Mouse (Mus musculus): ENCODE data around the gene Sox8.
A peak's percentile ranks its signal among the peaks of the same experiment; 100 is the strongest.

The Sox8 gene

GRCm38 (mm10) chr17:25570648-25571452 lies at the start of gene Sox8:
TSS of gene Sox8 (minus strand) at chr17:25570686.
- peak; percentile 96 for DNase-seq (ENCODE audit: low spot score)

- DNase-seq (ENCODE audit: low spot score) = no peak
Measured at GRCm38 (mm10) chr17:25618508-25619056, 48.1 kb upstream of the Sox8 start.

DNA sequence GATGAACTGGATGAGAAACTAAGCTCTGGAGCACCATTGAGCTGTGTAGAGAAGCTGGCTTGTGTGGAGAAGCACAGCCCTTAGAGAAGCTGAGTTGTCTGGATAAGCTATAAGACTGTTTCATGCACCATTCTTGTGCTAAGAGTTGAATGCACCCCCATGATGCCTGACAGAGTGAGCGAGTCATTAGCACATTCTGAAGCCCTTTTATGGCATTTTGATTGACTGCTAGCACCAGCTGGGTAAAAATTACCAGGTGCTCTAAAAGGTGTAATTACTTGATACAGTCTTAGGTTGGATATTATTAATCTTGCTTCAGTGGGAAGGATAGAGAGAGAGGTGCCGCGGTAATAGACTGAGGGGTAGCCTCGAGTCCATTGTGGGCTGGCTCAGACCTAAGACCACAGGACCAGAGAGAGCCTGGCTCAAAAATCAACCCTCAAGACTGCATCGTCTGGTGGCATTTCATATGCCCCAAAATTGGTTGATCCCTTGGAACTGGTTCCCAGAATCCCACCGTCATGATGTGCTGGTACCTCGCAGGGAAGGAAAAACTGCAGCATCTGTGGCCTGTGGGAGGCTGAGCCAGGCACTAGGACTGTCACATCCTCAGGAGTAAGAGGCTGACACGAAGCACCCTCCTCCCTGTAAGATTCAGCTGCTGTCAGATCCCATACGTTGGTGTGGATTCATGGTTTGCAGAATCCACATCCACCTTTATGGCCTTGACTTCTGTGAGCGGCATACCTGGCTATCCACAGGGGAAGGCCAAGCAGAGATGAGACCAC lies 44.4 kb upstream of the Sox8 start:
- no peak for DNase-seq (ENCODE audit: low spot score)

- DNase-seq (ENCODE audit: low spot score) = no peak
Measured at GRCm38 (mm10) chr17:25613323-25613722, 42.8 kb upstream of the Sox8 start.

- no peak for DNase-seq (ENCODE audit: low spot score)
Measured at GRCm38 (mm10) chr17:25612537-25612936, 42.1 kb upstream of the Sox8 start.

DNA sequence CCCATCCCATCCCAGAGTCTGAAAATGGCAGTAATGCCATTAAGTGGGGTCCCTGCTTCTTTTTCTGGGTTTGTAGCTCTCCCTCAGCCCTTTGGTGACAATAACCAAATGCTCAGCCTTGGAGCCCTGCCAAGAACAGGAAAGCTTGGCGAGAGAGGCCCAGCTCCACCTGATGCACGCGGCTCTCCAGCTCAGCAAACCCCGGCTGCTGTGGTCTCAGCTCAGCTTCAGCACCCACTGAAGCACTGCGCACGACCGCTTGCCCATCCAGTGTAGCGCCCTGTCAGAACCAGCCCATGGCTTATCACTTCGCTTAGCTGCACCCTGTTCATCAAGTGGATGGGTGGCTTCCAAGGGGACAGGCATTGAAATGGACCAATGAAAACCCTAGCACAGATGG lies 39.7 kb upstream of the Sox8 start:
- peak; percentile 66 for DNase-seq (ENCODE audit: low spot score)

- no peak for DNase-seq (ENCODE audit: low spot score)
Measured at GRCm38 (mm10) chr17:25609506-25609828, 39.0 kb upstream of the Sox8 start.

DNA sequence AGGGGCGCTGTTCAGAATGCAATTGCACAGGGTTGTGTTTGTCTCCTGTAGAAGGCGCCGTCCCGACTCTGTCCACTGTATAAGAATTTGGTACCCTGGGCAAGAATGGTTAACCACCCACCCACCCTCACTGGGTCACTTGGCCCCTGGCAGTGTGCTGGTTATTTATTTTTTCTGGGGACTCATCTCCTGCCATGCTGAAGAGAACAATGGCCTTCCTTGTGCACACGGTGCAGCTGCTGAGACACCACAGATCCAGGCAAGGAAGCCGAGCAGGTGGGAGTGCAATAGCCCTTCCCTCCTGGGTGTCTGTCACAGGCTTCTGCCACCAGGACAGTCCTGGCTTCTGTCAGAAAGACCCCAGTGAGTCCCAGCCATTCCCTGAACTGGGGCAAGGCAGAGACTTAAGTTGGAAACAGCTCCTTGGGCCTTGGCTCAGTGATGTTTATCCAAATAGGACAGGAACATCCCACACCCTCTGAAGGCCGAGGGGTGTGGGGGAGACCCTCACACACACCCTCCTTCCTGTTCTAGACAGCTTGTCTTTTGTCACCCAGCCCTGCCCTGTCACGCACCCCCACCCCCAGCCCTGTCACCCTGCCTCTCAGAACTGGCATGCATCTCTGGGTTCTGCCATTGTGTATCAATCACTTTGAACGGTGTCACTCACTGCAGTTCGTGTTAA lies 38.5 kb upstream of the Sox8 start:
- DNase-seq (ENCODE audit: low spot score) = no peak

GRCm38 (mm10) chr17:25608137-25608785 lies 37.8 kb upstream of the Sox8 start:
- DNase-seq (ENCODE audit: low spot score) = no peak

DNA sequence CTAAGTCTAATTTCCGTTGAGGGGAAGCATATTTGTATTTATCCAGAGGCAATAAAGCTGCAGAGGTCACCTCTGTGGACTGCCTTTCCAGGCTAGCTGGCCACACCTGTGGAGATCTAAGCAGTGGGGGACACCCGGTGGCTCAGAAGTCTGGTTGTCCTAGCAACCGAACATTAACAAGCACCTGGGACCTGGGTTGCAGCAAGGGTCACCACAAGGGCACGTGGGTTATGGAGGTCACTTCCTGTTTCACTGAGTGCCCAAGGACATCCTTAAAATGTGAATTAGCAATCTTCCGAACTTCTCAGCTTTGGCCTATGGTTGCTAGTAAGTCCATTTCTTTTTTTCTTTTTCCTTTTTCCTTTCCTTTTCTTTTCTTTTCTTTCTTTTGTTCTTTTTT lies 33.7 kb upstream of the Sox8 start:
- DNase-seq (ENCODE audit: low spot score) = no peak

DNA sequence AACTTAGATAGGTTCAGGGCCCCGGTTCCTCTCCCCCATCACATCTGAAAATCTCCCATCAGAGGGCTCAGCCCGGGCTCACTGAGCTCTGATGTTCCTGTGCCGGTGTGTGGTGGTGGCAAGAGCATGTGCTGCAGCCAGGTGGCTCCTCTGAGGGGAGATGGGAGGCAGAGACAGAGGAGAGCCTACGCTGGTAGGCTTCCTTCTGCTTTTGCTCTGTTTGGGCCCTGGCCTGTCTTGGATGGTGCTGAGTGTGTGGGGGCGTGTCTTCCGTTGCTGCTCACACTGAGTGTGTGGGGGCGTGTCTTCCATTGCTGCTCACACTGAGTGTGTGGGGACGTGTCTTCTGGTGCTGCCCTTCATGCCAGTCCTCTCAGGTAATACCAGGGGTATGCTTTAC lies 31.9 kb upstream of the Sox8 start:
- DNase-seq (ENCODE audit: low spot score) = no peak

GRCm38 (mm10) chr17:25597537-25597936 lies 27.1 kb upstream of the Sox8 start:
- no peak for DNase-seq (ENCODE audit: low spot score)

GRCm38 (mm10) chr17:25595495-25595894 lies 25.0 kb upstream of the Sox8 start:
- peak; percentile 67 for DNase-seq (ENCODE audit: low spot score)

GRCm38 (mm10) chr17:25593411-25594261 lies 23.1 kb upstream of the Sox8 start:
- no peak for DNase-seq (ENCODE audit: low spot score)

DNA sequence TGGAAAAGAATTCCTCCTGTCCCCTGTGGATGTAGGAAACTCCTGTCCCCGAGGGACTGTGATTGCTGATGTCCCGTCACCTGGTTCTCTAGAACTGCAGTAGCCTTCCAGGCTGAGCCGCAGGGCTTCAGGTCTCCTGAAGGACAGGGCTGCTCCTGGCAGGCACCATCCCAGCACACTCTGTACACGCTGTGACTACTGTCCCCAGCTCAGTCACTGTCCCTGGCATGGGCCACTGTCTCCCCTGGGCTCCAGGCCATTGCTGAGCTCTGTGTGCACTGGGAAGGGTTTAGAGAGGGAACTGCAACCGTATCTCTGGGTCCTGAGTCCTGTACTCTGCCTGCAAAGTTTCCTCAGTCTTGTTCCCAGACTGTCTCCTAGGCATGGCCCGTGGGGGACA lies 21.9 kb upstream of the Sox8 start:
- no peak for DNase-seq (ENCODE audit: low spot score)

DNA sequence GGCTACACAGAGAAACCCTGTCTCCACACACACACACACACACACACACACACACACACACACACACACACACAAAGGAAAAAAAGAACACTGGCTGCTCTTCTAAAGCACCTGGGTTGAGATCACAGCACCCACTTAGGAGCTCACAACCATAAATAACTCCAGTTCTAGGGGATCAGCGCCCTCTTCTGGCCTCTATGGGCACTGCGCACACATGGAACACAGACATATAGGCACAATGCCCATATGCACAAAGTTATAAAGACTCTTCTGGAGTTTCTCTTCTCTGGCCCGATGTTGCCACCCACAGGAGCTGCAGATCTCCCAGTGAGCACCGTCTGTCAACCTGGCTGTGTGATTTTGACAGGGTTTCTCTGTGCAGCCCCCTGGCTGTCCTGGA lies 20.5 kb upstream of the Sox8 start:
- DNase-seq (ENCODE audit: low spot score) = no peak

DNA sequence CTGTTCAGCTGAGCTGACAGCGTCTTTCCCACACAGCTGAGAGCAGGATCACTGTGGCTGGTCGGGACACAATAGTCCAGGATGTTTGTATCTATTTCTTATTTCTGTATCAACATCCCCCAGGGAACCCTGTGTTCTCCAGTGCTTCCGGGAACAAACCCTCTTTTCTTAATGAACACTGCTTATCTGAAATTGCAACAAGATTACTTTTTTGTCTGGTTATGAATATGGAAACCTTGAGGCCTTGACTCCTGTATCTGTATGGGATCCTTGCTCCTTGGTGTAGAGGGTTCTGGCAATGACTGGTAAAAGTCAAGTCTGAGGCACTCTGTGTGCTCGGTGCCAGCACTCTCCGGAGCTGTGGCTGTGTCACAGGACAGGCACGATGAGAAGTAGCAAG lies 19.6 kb upstream of the Sox8 start:
- no peak for DNase-seq (ENCODE audit: low spot score)

DNA sequence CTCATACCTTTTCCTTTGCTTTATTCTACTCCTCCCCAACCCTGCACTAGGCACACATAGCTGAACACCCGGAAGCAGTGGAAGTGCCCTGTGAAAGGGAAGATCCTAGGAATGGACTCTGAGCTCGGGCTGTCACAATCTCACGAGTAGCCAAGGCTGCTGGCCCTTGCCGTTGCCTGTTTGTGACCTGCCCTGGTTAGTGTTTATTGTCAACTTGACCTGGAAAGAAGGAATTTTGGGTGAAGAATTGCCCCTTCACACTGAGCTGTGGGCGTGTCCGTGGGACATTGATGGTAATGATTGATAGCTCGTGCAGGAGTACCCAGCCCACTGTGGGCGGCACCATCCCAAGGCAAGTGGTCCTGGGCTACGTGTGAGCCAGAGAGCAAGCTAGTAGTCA lies 14.2 kb upstream of the Sox8 start:
- DNase-seq (ENCODE audit: low spot score) = no peak

DNA sequence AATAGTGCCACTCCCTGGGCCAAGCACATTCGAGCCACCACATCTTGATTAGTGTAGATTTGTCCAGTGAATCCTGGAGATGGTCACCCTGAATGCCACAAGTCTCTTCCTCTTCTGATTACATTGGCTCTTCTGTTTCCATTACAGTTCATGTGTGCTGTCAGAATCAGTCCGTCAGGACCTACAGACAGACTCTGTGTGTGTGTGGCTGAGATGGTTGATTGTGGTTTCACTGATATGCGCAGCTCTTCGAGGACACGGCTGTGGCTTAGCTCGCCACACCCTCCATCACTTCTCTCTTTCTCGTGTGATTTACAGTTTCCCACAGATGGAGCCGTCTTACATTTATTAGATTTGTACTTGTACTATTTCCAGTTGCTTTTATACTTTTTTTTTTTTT lies 13.4 kb upstream of the Sox8 start:
- DNase-seq (ENCODE audit: low spot score) = no peak

- DNase-seq (ENCODE audit: low spot score) = no peak
Measured at GRCm38 (mm10) chr17:25583099-25583498, 12.6 kb upstream of the Sox8 start.

DNA sequence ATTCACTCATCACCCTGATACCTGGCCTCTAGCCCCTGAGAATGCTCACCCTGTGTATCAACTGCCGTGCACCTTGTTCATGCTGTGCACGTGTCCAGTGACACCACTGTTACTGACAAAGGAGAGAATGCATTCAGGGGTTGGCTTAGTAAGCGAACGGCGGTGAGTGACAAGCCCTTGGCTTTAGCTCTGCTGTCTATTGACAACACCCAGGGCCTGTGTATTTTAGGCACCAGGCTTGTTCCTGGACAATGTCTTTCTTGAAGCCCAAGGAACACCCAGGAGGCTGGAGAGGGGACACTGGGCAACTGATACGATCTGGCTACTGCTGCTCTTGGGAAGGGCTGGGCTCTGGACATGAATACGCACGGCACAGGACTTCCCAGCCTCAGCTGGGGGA lies 11.6 kb upstream of the Sox8 start:
- DNase-seq (ENCODE audit: low spot score) = no peak
